Mouse (Mus musculus) adrenal gland, adult 8-10 months (tissue): ENCODE data around the gene Rhoc. TPM values are rescaled to one million over a fixed set of nuclear protein-coding genes. Genes with fewer than 3 reads are reported as not detected.
A peak's percentile ranks its signal among the peaks of the same experiment; 100 is the strongest.

Experiments used
- DNase-seq: peaks from one replicate; pipeline ENCODE4 v3.0.0; 2022
- total RNA-seq, 4 experiments: library from RNA; stranded (reverse); gene quantifications; 2 replicates each; pipeline ENCODE4 v1.2.4; 2022

Gene Rhoc
- total RNA-seq, 4 experiments from 2014 or later: 116 to 131 (median 124) TPM

DNA sequence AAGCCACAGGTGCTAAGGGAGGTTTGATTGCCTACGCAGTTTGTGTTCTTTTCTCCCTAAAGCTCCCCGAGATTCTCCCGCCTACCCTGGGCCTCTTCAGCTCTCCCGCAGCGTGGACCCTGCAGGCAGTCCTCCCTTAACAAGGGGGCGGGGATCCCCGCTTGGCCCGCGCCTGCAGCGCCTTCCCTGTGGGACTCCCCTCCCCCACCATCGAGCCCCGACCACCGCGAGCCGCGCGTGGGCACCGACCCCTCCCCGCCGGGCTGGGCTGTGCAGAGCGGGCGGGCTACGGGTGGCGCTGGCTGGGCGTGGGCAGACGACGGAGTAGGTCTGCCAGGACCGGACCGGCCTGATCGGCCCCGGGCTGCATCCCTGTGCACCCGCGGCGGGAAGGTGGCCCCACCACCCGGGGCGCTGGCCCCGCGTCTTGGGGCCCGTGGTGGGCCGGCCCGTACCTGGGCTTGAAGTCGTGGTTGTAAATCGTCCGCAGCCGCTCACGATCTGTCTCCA, 29.4 kb downstream of the Rhoc start:
- peak; percentile 42 for DNase-seq

DNA sequence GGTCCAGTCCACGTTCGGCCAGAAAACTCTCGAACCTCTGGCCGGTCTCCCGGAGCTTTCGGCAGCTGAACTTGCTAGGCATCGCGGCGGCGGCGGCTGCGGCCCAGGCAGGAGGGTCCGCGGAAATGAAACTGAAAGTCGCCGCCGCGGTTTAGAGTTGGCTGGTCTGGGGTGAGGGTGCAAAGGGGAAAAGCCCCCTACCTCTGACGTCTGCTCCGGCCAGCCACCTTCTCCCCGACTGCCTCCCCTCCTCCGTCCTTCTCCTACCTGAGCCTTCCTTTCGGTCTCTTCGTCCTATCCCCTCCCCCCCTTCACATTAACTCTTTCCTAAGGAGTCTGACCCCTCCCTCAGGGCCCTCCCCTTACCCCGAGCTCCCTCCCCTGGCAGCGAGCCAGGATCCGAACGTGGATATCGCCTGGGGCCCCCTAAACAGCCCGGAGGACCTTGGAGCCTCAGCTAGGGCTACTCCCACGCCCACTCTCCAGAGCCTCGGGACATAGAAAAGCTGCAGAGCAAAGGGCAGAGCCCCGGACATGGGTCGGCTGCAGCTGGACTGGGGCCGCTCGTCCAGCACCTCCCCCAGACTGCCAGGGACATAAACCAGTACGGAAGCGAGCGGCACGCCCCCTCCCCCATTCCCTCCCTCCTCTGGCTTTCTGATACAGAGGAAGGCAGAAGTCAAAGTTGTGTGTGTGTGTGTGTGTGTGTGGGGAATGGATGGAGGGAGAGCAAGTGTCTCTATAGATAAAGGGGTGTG, 30.0 kb downstream of the Rhoc start, which contains the start of gene Mov10:
TSS of gene Mov10 (minus strand) at position 573 of the 758 bp plus-strand sequence.
- peak; percentile 62 for DNase-seq

DNA sequence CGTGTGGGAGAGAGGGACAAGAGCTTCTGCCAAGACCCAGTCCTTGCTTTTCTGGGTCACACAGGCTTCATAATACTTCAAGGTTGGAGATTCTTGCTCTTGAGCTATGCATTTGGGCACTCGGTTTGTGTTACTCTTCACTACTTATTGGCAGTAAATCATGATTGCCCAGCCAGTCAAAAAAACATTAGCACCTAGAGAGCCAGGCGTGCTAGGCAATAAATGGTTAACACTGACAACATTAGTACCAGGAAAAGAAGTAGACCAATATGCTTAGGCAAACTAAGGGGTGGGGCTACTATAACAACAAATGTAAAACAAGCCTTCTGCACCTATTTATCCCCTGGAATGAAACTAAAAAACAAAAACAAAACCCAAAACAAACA, 30.6 kb downstream of the Rhoc start:
- DNase-seq: no peak

GRCm38 (mm10) chr3:104820426-104820825, 32.3 kb downstream of the Rhoc start:
- DNase-seq: no peak

GRCm38 (mm10) chr3:104822413-104822812, 34.2 kb downstream of the Rhoc start:
- DNase-seq: no peak

DNA sequence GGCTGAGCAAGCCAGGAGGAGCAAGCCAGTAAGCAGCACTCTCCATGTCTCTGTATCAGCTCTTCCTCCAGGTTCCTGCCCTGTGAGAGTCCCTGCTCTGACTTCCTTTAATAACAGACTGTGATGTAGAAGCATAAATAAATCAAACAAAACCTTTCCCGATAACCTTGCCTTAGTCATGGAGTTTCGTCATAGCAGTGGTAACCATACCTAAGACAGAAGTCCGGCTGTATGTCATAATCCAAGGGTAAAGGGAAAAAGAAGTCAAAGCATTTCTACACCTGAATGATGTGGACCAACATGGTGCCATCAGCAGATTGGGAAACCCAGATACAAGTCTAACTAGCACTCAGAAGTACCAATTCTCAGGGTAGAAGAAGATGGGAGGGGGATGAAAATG, 47.6 kb downstream of the Rhoc start:
- no peak for DNase-seq

GRCm38 (mm10) chr3:104841049-104841448, 52.9 kb downstream of the Rhoc start:
- no peak for DNase-seq

Other genes with a start within 250 kb of the Rhoc start
- 10 to 100 TPM; 17.5 to 29.1 (median 23.5) TPM for gene Slc16a1, start 149.7 kb upstream of the Rhoc start, total RNA-seq
- gene Ppm1j, start 7.3 kb upstream of the Rhoc start, total RNA-seq: 10 to 100 TPM in 2 of 4 experiments, 1 to 10 TPM in 2; 3.9 to 12.9 (median 9.3) TPM
- 1 to 10 TPM in 2 of 4 experiments, under 1 TPM in 2; 0.52 to 2.2 (median 1.1) TPM for gene Fam19a3, start 6.5 kb upstream of the Rhoc start, total RNA-seq
- gene Mov10, start 30.2 kb downstream of the Rhoc start, total RNA-seq: 10 to 100 TPM; 19.8 to 26.6 (median 23.7) TPM
- gene St7l, start 75.6 kb downstream of the Rhoc start, total RNA-seq: 10 to 100 TPM; 40.4 to 54.6 (median 43.9) TPM
- gene Capza1, start 76.1 kb downstream of the Rhoc start, total RNA-seq: 10 to 100 TPM; 59.2 to 71.1 (median 63.4) TPM
- 10 to 100 TPM; 21.8 to 30.9 (median 26.2) TPM for gene Wnt2b, start 173.5 kb downstream of the Rhoc start, total RNA-seq